Mouse (Mus musculus) G1E (cell line): ENCODE results near the gene Slc5a4a.

Experiments
- CTCF ChIP-seq: IDR thresholded peaks from 2 replicates; pipeline ENCODE4 v1.5.1; 2012; ENCODE audit warnings: low read depth, low read length, inconsistent platforms, mixed read lengths
- TAL1 ChIP-seq: conservative IDR thresholded peaks from 2 replicates; pipeline ENCODE4 v1.6.1; 2012; ENCODE audit warnings: low read depth, low read length, inconsistent platforms, mixed read lengths

GRCm38 (mm10) chr10:76132506-76132905 is 14.7 kb upstream of the Slc5a4a start:
- TF ChIP-seq CTCF: no peak
- TF ChIP-seq TAL1: no peak
